Mouse (Mus musculus): ENCODE results near the gene Clec2g. TPM values are rescaled to one million over a fixed set of nuclear protein-coding genes. Genes with fewer than 3 reads are reported as not detected.
"Not testable (repeated sequence)": the region's sequence is repeated elsewhere in the genome, so short reads cannot be mapped to it uniquely, and the experiment has no call there.

Gene Clec2g
- polyA plus RNA-seq, 1 experiment, result not detected

DNA sequence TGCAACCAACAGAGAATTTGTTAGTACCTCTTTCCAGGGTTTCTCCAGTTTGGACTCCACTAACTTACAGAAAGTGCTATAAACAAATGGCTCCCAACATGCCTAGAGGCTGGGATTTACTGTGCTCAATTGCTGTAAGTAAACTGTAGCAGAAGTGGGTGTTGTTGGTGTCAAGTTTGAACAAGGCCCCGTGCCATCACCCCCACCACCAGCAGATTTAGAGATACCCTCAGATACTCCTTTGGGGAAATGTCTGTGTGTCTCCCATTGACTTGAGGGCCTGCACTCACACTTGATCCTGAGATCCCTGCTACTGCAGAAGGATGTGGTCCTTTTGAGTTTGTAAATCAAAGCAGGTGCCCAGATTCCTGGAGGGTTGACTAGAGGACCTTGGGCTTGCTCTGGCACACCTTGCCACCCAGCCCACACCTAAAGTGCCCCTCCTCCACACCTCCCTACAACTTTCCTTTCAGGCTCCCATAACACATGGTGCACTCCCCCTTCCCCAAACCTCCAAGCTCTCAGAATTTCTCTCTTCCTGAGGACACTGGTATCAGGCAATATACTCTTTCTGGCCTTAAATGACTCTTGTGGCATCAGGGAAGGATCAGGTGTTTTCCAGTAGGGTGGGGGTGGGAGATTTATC is 37.3 kb downstream of the Clec2g start:
- Histone ChIP-seq H3K4me3 (ENCODE audit: insufficient read depth, poor library complexity, severe bottlenecking) (no peak overlapping the region), H3K79me2 (ENCODE audit: control insufficient read depth, insufficient read depth) (no peaks in the 10 kb centered on the region), H3K27me3 (ENCODE audit: control insufficient read depth, insufficient read depth, insufficient read length) (no peaks in the 10 kb centered on the region), H3K79me3 (ENCODE audit: low read depth) (no peaks in the 10 kb centered on the region), H3ac (ENCODE audit: control insufficient read depth, insufficient read length, low read depth) (no peak overlapping the region), H3K36me3 (ENCODE audit: control insufficient read depth, insufficient read depth) (no peaks in the 10 kb centered on the region)
- no peak for TF ChIP-seq FOSL1 (IDR thresholded peaks at IDR 0.05; ENCODE audit: insufficient read depth, low read length, poor library complexity, severe bottlenecking)
- TF ChIP-seq CTCF (IDR thresholded peaks at IDR 0.05; ENCODE audit: control insufficient read depth, insufficient read depth, insufficient read length), result no peak
- no peak for TF ChIP-seq MAX (IDR thresholded peaks at IDR 0.05)
- no peak for TF ChIP-seq MYOD1 (IDR thresholded peaks at IDR 0.05; ENCODE audit: control insufficient read depth, insufficient read length, low read depth)
- no peak for TF ChIP-seq CEBPB (IDR thresholded peaks at IDR 0.05; ENCODE audit: low read depth)
- no peak for TF ChIP-seq MYOG (IDR thresholded peaks at IDR 0.05; ENCODE audit: control insufficient read depth, extremely low read depth, insufficient read length)

DNA sequence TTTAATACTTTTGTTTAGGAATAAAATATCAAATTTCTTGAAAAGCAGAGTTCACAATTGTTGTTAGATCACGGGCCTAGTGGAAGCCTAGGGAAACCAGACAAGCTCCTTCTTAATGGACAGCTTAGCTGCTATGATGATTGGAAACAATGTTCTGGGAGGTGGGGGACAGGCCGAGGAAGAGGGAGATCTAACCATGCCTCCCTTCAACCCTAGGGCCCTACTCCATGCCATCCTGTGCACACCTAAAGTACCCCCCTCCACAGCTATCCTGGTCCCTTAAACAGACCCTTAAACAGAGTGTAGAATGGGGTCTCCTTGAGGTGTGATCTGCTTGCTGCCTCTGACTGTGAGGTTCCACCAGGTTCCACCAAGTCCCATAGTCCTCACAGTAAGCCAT is 38.0 kb downstream of the Clec2g start:
- Histone ChIP-seq H3K4me3 (ENCODE audit: insufficient read depth, poor library complexity, severe bottlenecking) (no peak overlapping the region), H3K36me3 (ENCODE audit: control insufficient read depth, insufficient read depth) (no peaks in the 10 kb centered on the region), H3ac (ENCODE audit: control insufficient read depth, insufficient read length, low read depth) (no peak overlapping the region), H3K27me3 (ENCODE audit: control insufficient read depth, insufficient read depth, insufficient read length) (no peaks in the 10 kb centered on the region), H3K79me2 (ENCODE audit: control insufficient read depth, insufficient read depth) (no peaks in the 10 kb centered on the region), H3K79me3 (ENCODE audit: low read depth) (no peaks in the 10 kb centered on the region)
- TF ChIP-seq FOSL1 (IDR thresholded peaks at IDR 0.05; ENCODE audit: insufficient read depth, low read length, poor library complexity, severe bottlenecking) (no peak), MAX (IDR thresholded peaks at IDR 0.05) (no peak), MYOD1 (IDR thresholded peaks at IDR 0.05; ENCODE audit: control insufficient read depth, insufficient read length, low read depth) (no peak)

DNA sequence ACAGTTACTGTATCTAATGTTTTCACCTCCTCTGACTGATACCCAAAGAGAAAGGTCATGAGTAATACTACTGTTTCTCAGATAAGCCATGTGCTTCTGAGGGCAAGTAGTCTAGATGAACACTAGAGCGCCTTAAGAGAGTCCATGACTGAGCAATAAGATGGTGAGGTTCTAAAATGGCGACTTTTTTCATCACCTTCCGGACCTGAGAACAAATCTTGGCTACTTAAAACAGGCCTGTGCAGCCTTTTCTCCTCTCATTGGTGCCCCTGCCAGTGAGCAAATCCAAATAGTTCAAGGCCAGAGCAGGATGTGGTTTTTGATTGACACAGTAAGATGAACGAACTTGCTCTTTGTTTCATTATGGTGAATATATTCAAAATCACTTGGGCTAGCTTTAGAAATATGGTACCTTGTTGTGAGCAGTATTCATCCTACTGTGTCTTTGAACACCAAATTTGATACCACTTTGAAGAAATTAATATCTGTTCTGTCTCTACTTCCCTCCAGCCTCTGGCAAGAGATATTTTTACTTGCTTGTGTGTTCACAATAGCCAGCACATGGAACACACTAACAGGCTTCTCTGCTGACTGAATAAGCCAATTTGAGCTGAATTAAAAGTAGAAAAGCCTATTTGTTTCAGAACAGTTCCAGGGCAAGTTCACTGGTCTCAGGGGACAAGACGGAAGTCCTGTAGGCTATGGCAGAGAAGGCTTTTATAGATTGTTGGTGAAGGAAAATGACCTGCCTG is 38.7 kb downstream of the Clec2g start:
- H3ac ChIP-seq (ENCODE audit: control insufficient read depth, insufficient read length, low read depth), result no peak overlapping the region
- H3K4me3 ChIP-seq (ENCODE audit: insufficient read depth, poor library complexity, severe bottlenecking), result no peak overlapping the region
- no peaks in the 10 kb centered on the region for H3K79me3 ChIP-seq (ENCODE audit: low read depth)
- H3K79me2 ChIP-seq (ENCODE audit: control insufficient read depth, insufficient read depth), result no peaks in the 10 kb centered on the region
- TF ChIP-seq FOSL1 (IDR thresholded peaks at IDR 0.05; ENCODE audit: insufficient read depth, low read length, poor library complexity, severe bottlenecking) (no peak), MAX (IDR thresholded peaks at IDR 0.05) (no peak), CEBPB (IDR thresholded peaks at IDR 0.05; ENCODE audit: low read depth) (no peak)
- H3K36me3 ChIP-seq (ENCODE audit: control insufficient read depth, insufficient read depth), result no peaks in the 10 kb centered on the region
- no peaks in the 10 kb centered on the region for H3K27me3 ChIP-seq (ENCODE audit: control insufficient read depth, insufficient read depth, insufficient read length)

DNA sequence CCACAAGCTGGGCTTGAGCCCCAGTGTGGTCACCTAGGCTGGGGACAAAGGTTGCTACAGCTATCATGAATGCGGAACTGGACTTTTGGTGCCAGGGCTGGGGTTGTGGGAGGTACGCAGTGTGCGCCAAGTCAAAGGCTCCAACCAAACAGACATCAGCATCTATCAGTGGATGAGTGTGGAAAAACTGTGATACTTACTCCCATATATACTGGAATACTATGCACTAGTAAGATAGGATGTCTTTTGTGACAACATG is 39.2 kb downstream of the Clec2g start:
- Histone ChIP-seq H3K36me3 (ENCODE audit: control insufficient read depth, insufficient read depth) (no peaks in the 10 kb centered on the region), H3K79me2 (ENCODE audit: control insufficient read depth, insufficient read depth) (no peaks in the 10 kb centered on the region), H3ac (ENCODE audit: control insufficient read depth, insufficient read length, low read depth) (no peak overlapping the region), H3K27me3 (ENCODE audit: control insufficient read depth, insufficient read depth, insufficient read length) (no peaks in the 10 kb centered on the region), H3K79me3 (ENCODE audit: low read depth) (no peaks in the 10 kb centered on the region), H3K4me3 (ENCODE audit: insufficient read depth, poor library complexity, severe bottlenecking) (no peak overlapping the region)
- TF ChIP-seq CEBPB (IDR thresholded peaks at IDR 0.05; ENCODE audit: low read depth) (no peak), USF1 (IDR thresholded peaks at IDR 0.05; ENCODE audit: low read depth) (no peak), MYOD1 (IDR thresholded peaks at IDR 0.05; ENCODE audit: control insufficient read depth, insufficient read length, low read depth) (no peak), MAX (IDR thresholded peaks at IDR 0.05) (no peak)

DNA sequence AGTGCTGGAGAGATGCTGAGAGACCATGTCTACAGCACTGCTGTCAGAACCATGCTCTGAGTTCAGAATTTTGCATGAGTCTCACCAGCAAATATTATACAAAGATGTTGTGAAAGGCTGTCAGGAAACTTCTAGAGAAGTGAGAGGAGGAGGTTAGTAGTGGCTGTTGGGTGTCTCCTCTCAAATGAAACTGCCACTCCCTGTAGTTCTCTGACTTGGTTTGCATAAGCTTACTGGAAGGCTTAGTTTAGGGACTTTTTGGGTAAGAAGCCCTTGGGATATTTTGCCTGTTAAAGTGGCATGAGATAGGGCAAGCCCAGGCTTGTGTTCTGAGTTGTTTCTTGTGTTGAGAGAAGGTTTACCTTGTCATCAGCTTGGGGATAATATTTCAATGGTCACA is 40.7 kb downstream of the Clec2g start:
- H3K36me3 ChIP-seq (ENCODE audit: control insufficient read depth, insufficient read depth), result not testable (repeated sequence)

DNA sequence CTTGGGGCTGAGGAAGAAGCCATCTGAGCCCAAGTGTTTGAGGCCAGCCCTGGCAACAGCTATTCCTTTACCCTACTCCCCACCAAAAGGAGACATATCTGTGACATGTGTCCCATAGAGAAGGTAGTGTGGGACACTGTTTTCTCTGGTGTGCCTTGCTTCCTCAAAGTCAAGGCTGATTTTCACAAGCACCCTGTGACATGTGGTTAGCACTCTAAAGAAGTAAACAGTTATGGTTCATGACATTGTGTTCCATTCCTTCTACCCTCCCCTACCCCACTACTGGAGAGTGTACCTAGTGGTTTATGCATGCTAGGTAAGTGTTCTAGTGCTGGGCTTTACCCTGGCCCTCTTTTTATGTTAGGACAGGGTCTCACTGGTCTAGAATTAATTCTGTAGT is 42.0 kb downstream of the Clec2g start:
- Histone ChIP-seq H3K79me3 (ENCODE audit: low read depth) (no peaks in the 10 kb centered on the region), H3K79me2 (ENCODE audit: control insufficient read depth, insufficient read depth) (no peaks in the 10 kb centered on the region), H3K36me3 (ENCODE audit: control insufficient read depth, insufficient read depth) (no peaks in the 10 kb centered on the region), H3K27me3 (ENCODE audit: control insufficient read depth, insufficient read depth, insufficient read length) (no peaks in the 10 kb centered on the region), H3K4me3 (ENCODE audit: insufficient read depth, poor library complexity, severe bottlenecking) (no peak overlapping the region), H3ac (ENCODE audit: control insufficient read depth, insufficient read length, low read depth) (no peak overlapping the region)
- TF ChIP-seq MYOG (IDR thresholded peaks at IDR 0.05; ENCODE audit: control insufficient read depth, extremely low read depth, insufficient read length) (no peak), CTCF (IDR thresholded peaks at IDR 0.05; ENCODE audit: control insufficient read depth, insufficient read depth, insufficient read length) (no peak), CEBPB (IDR thresholded peaks at IDR 0.05; ENCODE audit: low read depth) (no peak), FOSL1 (IDR thresholded peaks at IDR 0.05; ENCODE audit: insufficient read depth, low read length, poor library complexity, severe bottlenecking) (no peak), MAX (IDR thresholded peaks at IDR 0.05) (no peak), MYOD1 (IDR thresholded peaks at IDR 0.05; ENCODE audit: control insufficient read depth, insufficient read length, low read depth) (no peak), USF1 (IDR thresholded peaks at IDR 0.05; ENCODE audit: low read depth) (no peak)

More for the DNA sequence above, 40.7 kb downstream of the Clec2g start:
- not testable (repeated sequence) for H3ac ChIP-seq (ENCODE audit: control insufficient read depth, insufficient read length, low read depth); H3K4me3 ChIP-seq (ENCODE audit: insufficient read depth, poor library complexity, severe bottlenecking); H3K79me2 ChIP-seq (ENCODE audit: control insufficient read depth, insufficient read depth); H3K79me3 ChIP-seq (ENCODE audit: low read depth); H3K27me3 ChIP-seq (ENCODE audit: control insufficient read depth, insufficient read depth, insufficient read length)

DNA sequence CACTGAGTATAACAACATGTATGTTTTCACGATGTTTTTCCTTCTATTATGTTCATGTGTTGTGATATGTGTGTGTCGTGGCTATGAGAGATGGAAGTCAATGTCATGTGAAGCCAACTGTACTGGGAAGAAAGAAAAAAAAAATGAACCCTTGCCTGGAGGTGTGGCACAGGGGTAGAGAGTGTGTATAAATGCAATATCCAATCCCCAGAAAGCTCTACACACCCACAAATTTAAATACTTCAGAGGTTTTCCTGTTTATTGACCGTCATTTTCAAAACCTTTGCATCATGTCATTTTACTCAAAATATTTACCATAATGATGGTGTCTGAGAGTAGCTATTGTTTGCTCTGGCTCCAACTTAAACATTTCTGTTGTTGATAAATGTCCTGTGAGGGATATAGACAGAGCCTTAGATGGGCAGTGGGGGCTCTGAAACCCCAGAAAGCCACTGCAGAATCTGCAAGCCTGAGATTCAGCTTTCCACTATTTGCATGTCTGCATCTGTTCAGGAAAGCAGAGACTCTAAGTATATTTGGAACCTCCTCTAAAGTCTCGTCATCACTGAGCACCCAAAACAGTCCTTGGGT is 47.9 kb downstream of the Clec2g start:
- H3K27me3 ChIP-seq (ENCODE audit: control insufficient read depth, insufficient read depth, insufficient read length); H3K4me3 ChIP-seq (ENCODE audit: insufficient read depth, poor library complexity, severe bottlenecking); H3K79me3 ChIP-seq (ENCODE audit: low read depth); H3K36me3 ChIP-seq (ENCODE audit: control insufficient read depth, insufficient read depth); H3ac ChIP-seq (ENCODE audit: control insufficient read depth, insufficient read length, low read depth); H3K79me2 ChIP-seq (ENCODE audit: control insufficient read depth, insufficient read depth): not testable (repeated sequence)
